Mouse (Mus musculus): ENCODE results near the gene Grid2. TPM values are rescaled to one million over a fixed set of nuclear protein-coding genes. Genes with fewer than 3 reads are reported as not detected.

Gene Grid2
- polyA plus RNA-seq, 1 experiment from 2014 or later: 2.1 TPM

- no peak overlapping the region for H3K27ac ChIP-seq (replicated peaks)
- no peak overlapping the region for H3K4me3 ChIP-seq (replicated peaks)
- no peak for ATAC-seq (ENCODE audit: insufficient number of reproducible peaks, low FRiP score, low TSS enrichment, low read depth)
- H3K9ac ChIP-seq: no peak overlapping the region
- no peaks in the 10 kb centered on the region for H3K36me3 ChIP-seq
- 62% methylated on average over 1 of the region's 1 CpGs for whole genome bisulfite sequencing
- no peaks in the 10 kb centered on the region for H3K27me3 ChIP-seq
- no peaks in the 10 kb centered on the region for H3K4me1 ChIP-seq
- H3K9me3 ChIP-seq (replicated peaks): no peaks in the 10 kb centered on the region
- no peak overlapping the region for H3K4me2 ChIP-seq (replicated peaks)
Measured at GRCm38 (mm10) chr6:64251041-64251440, 995.4 kb downstream of the Grid2 start.

DNA sequence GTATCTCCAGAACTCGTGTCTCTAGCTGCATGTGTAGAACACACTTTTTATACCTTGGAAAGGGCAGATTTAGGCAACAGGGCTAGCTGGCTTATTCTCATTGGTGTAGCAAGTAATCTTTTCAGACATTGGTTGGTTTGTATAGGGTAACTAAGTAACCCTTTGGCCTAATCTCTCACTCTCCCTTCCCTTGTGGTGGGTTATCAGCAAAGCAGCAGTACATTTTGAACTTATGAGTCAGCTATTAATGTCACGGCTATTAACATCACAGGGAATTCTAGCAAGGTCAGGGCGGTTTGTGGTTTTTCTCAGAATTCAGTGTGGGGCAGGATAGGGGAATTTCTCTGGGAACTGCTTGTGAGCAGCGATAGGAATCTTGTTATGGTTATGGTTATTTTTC lies 1007.8 kb downstream of the Grid2 start:
- 75% methylated on average over 4 of the region's 4 CpGs for WGBS
- no peaks in the 10 kb centered on the region for H3K27me3 ChIP-seq
- no peak for ATAC-seq (ENCODE audit: insufficient number of reproducible peaks, low FRiP score, low TSS enrichment, low read depth)
- H3K27ac ChIP-seq (replicated peaks): no peak overlapping the region
- H3K9me3 ChIP-seq (replicated peaks): no peaks in the 10 kb centered on the region
- no peaks in the 10 kb centered on the region for H3K4me1 ChIP-seq
- H3K9ac ChIP-seq: no peak overlapping the region
- H3K36me3 ChIP-seq: no peaks in the 10 kb centered on the region
- no peak overlapping the region for H3K4me3 ChIP-seq (replicated peaks)
- H3K4me2 ChIP-seq (replicated peaks): no peak overlapping the region

DNA sequence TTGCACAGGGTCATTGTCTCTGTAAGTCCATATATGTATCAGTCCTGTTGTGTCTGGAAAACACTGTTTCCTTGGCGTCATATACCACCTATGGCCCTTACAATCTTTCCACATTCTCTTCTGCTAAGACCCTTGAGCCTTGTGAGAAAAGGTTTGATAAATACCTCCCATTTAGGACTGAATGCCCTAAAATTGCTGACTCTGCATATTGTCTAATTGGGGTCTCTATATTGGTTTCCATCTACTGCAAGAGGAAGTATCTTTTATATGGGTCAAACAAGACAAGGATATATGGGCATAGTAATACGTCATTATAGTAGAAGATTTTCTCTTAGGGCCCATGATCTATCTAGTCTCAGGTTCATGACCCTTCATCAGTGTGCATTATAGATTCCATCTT lies 1008.5 kb downstream of the Grid2 start:
- no peak overlapping the region for H3K27ac ChIP-seq (replicated peaks)
- no peak for ATAC-seq (ENCODE audit: insufficient number of reproducible peaks, low FRiP score, low TSS enrichment, low read depth)
- no peak overlapping the region for H3K4me2 ChIP-seq (replicated peaks)
- no peaks in the 10 kb centered on the region for H3K4me1 ChIP-seq
- no peaks in the 10 kb centered on the region for H3K9me3 ChIP-seq (replicated peaks)
- H3K9ac ChIP-seq: no peak overlapping the region
- no peaks in the 10 kb centered on the region for H3K27me3 ChIP-seq
- no peak overlapping the region for H3K4me3 ChIP-seq (replicated peaks)
- WGBS: 94% methylated on average over 2 of the region's 2 CpGs
- no peaks in the 10 kb centered on the region for H3K36me3 ChIP-seq

- no peak overlapping the region for H3K4me3 ChIP-seq (replicated peaks)
- WGBS: 52% methylated on average over 2 of the region's 2 CpGs
- no peaks in the 10 kb centered on the region for H3K9me3 ChIP-seq (replicated peaks)
- no peaks in the 10 kb centered on the region for H3K4me1 ChIP-seq
- no peak overlapping the region for H3K27ac ChIP-seq (replicated peaks)
- H3K36me3 ChIP-seq: no peaks in the 10 kb centered on the region
- H3K9ac ChIP-seq: no peak overlapping the region
- no peak overlapping the region for H3K4me2 ChIP-seq (replicated peaks)
- ATAC-seq (ENCODE audit: insufficient number of reproducible peaks, low FRiP score, low TSS enrichment, low read depth): no peak
- H3K27me3 ChIP-seq: no peaks in the 10 kb centered on the region
Measured at GRCm38 (mm10) chr6:64274319-64275114, 1018.8 kb downstream of the Grid2 start.

DNA sequence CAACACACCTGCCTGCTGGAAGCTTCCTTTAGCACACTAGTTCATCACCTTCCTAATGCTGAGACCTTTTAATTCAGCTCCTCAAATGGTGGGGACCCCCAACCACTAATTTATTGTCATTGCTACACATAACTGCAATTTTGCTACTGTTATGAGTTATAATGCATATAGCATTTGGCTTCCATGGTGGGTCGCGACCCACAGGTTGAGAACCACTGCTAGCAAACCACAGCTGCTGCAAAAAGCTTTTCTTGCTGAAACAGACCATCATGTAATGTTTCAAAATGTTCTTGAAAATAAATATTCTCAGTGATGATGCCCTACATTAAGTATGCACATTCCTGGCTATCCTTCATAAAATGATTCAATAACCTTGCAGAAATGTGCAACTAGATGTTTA lies 1024.3 kb downstream of the Grid2 start:
- 92% methylated on average over 2 of the region's 2 CpGs for WGBS
- no peak for ATAC-seq (ENCODE audit: insufficient number of reproducible peaks, low FRiP score, low TSS enrichment, low read depth)

DNA sequence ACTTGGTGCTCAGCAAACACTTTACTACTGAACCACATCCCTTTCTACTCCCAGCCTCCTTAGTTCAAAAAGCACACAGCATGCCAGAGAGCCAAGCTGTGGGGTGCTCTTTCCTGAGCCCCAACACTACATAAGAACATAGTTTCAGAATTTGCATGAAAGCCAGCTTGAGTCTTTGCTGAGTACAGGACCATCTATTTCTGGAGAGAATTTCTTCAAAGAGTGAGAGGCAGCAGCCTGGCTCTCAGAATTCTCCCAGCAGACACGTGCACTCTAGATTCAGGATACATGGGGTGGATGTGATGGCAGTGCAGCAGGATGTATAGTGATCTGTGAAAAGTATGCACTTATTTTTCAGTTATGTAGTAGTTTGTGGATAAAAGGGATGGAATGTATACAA lies 1038.1 kb downstream of the Grid2 start:
- H3K9ac ChIP-seq: no peak overlapping the region
- H3K9me3 ChIP-seq (replicated peaks): no peaks in the 10 kb centered on the region
- WGBS: 76% methylated on average over 1 of the region's 1 CpGs
- no peak overlapping the region for H3K27ac ChIP-seq (replicated peaks)
- no peaks in the 10 kb centered on the region for H3K4me1 ChIP-seq
- no peaks in the 10 kb centered on the region for H3K36me3 ChIP-seq
- no peak overlapping the region for H3K4me3 ChIP-seq (replicated peaks)
- H3K4me2 ChIP-seq (replicated peaks): no peak overlapping the region
- no peak for ATAC-seq (ENCODE audit: insufficient number of reproducible peaks, low FRiP score, low TSS enrichment, low read depth)
- no peaks in the 10 kb centered on the region for H3K27me3 ChIP-seq

More for the DNA sequence above, 1024.3 kb downstream of the Grid2 start:
- no peak overlapping the region for H3K4me2 ChIP-seq (replicated peaks)
- H3K9ac ChIP-seq: no peak overlapping the region
- H3K9me3 ChIP-seq (replicated peaks): no peaks in the 10 kb centered on the region
- no peak overlapping the region for H3K27ac ChIP-seq (replicated peaks)
- H3K36me3 ChIP-seq: no peaks in the 10 kb centered on the region
- no peaks in the 10 kb centered on the region for H3K27me3 ChIP-seq
- H3K4me1 ChIP-seq: no peaks in the 10 kb centered on the region
- no peak overlapping the region for H3K4me3 ChIP-seq (replicated peaks)

GRCm38 (mm10) chr6:64297633-64298032 lies 1042.0 kb downstream of the Grid2 start:
- Histone ChIP-seq H3K4me2 (replicated peaks) (no peak overlapping the region), H3K27ac (replicated peaks) (no peak overlapping the region), H3K4me3 (replicated peaks) (no peak overlapping the region), H3K9me3 (replicated peaks) (no peaks in the 10 kb centered on the region), H3K36me3 (no peaks in the 10 kb centered on the region), H3K4me1 (no peaks in the 10 kb centered on the region), H3K9ac (no peak overlapping the region), H3K27me3 (no peaks in the 10 kb centered on the region)
- no peak for ATAC-seq (ENCODE audit: insufficient number of reproducible peaks, low FRiP score, low TSS enrichment, low read depth)
- 50% methylated on average over 1 of the region's 1 CpGs for WGBS

GRCm38 (mm10) chr6:64304709-64305476 lies 1049.2 kb downstream of the Grid2 start:
- Histone ChIP-seq H3K27me3 (no peaks in the 10 kb centered on the region), H3K4me3 (replicated peaks) (no peak overlapping the region), H3K9me3 (replicated peaks) (no peaks in the 10 kb centered on the region), H3K4me1 (no peaks in the 10 kb centered on the region), H3K27ac (replicated peaks) (no peak overlapping the region), H3K9ac (no peak overlapping the region), H3K4me2 (replicated peaks) (no peak overlapping the region), H3K36me3 (no peaks in the 10 kb centered on the region)
- ATAC-seq (ENCODE audit: insufficient number of reproducible peaks, low FRiP score, low TSS enrichment, low read depth): no peak
- WGBS: 69% methylated on average over 2 of the region's 2 CpGs

- Histone ChIP-seq H3K4me2 (replicated peaks) (no peak overlapping the region), H3K4me3 (replicated peaks) (no peak overlapping the region), H3K4me1 (no peaks in the 10 kb centered on the region), H3K9me3 (replicated peaks) (no peaks in the 10 kb centered on the region), H3K27ac (replicated peaks) (no peak overlapping the region), H3K9ac (no peak overlapping the region), H3K36me3 (no peaks in the 10 kb centered on the region), H3K27me3 (no peaks in the 10 kb centered on the region)
- ATAC-seq (ENCODE audit: insufficient number of reproducible peaks, low FRiP score, low TSS enrichment, low read depth): no peak
- WGBS: 58% methylated on average over 1 of the region's 1 CpGs
Measured at GRCm38 (mm10) chr6:64308631-64309030, 1053.0 kb downstream of the Grid2 start.

GRCm38 (mm10) chr6:64313132-64313531 lies 1057.5 kb downstream of the Grid2 start:
- 86% methylated on average over 1 of the region's 1 CpGs for WGBS
- Histone ChIP-seq H3K27ac (replicated peaks) (no peak overlapping the region), H3K4me2 (replicated peaks) (no peak overlapping the region), H3K4me3 (replicated peaks) (no peak overlapping the region), H3K27me3 (no peaks in the 10 kb centered on the region), H3K36me3 (no peaks in the 10 kb centered on the region), H3K9ac (no peak overlapping the region), H3K4me1 (no peaks in the 10 kb centered on the region), H3K9me3 (replicated peaks) (no peaks in the 10 kb centered on the region)
- ATAC-seq (ENCODE audit: insufficient number of reproducible peaks, low FRiP score, low TSS enrichment, low read depth): no peak

GRCm38 (mm10) chr6:64326936-64327335 lies 1071.3 kb downstream of the Grid2 start:
- no peaks in the 10 kb centered on the region for H3K27me3 ChIP-seq
- H3K36me3 ChIP-seq: no peaks in the 10 kb centered on the region
- no peak overlapping the region for H3K9ac ChIP-seq
- no peak overlapping the region for H3K4me3 ChIP-seq (replicated peaks)
- no peak overlapping the region for H3K4me2 ChIP-seq (replicated peaks)
- 88% methylated on average over 1 of the region's 1 CpGs for WGBS
- no peaks in the 10 kb centered on the region for H3K4me1 ChIP-seq
- no peaks in the 10 kb centered on the region for H3K9me3 ChIP-seq (replicated peaks)
- no peak overlapping the region for H3K27ac ChIP-seq (replicated peaks)
- ATAC-seq (ENCODE audit: insufficient number of reproducible peaks, low FRiP score, low TSS enrichment, low read depth): no peak
